Mouse (Mus musculus) liver, adult 2 months (tissue): ENCODE results near the gene Snf8. TPM values are rescaled to one million over a fixed set of nuclear protein-coding genes. Genes with fewer than 3 reads are reported as not detected.

Source experiments
- DNase-seq: peaks from one replicate; pipeline ENCODE4 v3.0.0-alpha.2; 2011; ENCODE audit warnings: low read depth, low spot score; ENCODE audit errors: extremely low read depth
- H3K27ac ChIP-seq: fragments of 200-500 bp; replicated peaks from 2 replicates; pipeline ENCODE4 v1.5.1; 2012; ENCODE audit warnings: low read depth, mild to moderate bottlenecking, control low read depth, inconsistent platforms, low read length; ENCODE audit not compliant: insufficient read depth
- H3K27me3 ChIP-seq: fragments of 200-500 bp; 2 replicates; pipeline ENCODE4 v1.6.1; 2012; ENCODE audit warnings: mild to moderate bottlenecking, moderate library complexity, low read length, inconsistent platforms; ENCODE audit not compliant: control insufficient read depth, insufficient read depth
- H3K36me3 ChIP-seq: fragments of 200-500 bp; 2 replicates; pipeline ENCODE4 v1.6.1; 2012; ENCODE audit warnings: low read length, inconsistent platforms; ENCODE audit not compliant: control insufficient read depth, insufficient read depth
- H3K4me1 ChIP-seq: fragments of 200-500 bp; 2 replicates; pipeline ENCODE4 v1.6.1; 2011; ENCODE audit warnings: low read length; ENCODE audit not compliant: control insufficient read depth, insufficient read depth
- H3K4me3 ChIP-seq: fragments of 200-500 bp; 2 replicates; pipeline ENCODE4 v1.5.1; 2011; ENCODE audit warnings: low read depth, mild to moderate bottlenecking, control low read depth, low read length, moderate library complexity; ENCODE audit not compliant: insufficient read depth
- H3K79me2 ChIP-seq: fragments of 200-500 bp; 2 replicates; pipeline ENCODE4 v1.6.1; 2012; ENCODE audit warnings: inconsistent platforms, mild to moderate bottlenecking, low read length, moderate library complexity; ENCODE audit not compliant: control insufficient read depth, insufficient read depth
- H3K9ac ChIP-seq: fragments of 200-500 bp; 2 replicates; pipeline ENCODE4 v1.6.1; 2012; ENCODE audit warnings: low read depth, mild to moderate bottlenecking, control low read depth, inconsistent platforms, low read length
- CTCF ChIP-seq: fragments of 200-500 bp; IDR thresholded peaks from 2 replicates; pipeline ENCODE4 v1.5.1; 2011; ENCODE audit warnings: low read depth, low read length, control low read depth
- POLR2A ChIP-seq: fragments of 200-500 bp; IDR thresholded peaks from 2 replicates; pipeline ENCODE4 v1.6.1; 2011; ENCODE audit warnings: low read length, control low read depth; ENCODE audit not compliant: insufficient read depth; ENCODE audit errors: extremely low read depth
- WGBS: fragments of 180-500 bp; shearing (Covaris S2); methylation state at CpG from one replicate; pipeline ENCODE4 v1.1.7; 2018; 5-methylcytosine and 5-hydroxymethylcytosine counted together
- polyA plus RNA-seq: library from polyadenylated mRNA; depleted of rRNA; stranded (reverse); fragments of >200 nt; gene quantifications from 2 replicates; pipeline ENCODE4 v1.2.3, GENCODE M21; 2012
- total RNA-seq: library from RNA; depleted of rRNA; stranded (reverse); fragments of >200 nt; gene quantifications from 2 replicates; pipeline ENCODE4 v1.2.3, GENCODE M21; 2014

The Snf8 gene
- total and polyA plus RNA-seq, 2 experiments, result 19.1 to 25.4 TPM

GRCm38 (mm10) chr11:96044803-96045567 is 10.3 kb downstream of the Snf8 start:
- Histone ChIP-seq H3K27ac (no peak overlapping the region), H3K27me3 (no peaks in the 10 kb centered on the region), H3K4me3 (no peak overlapping the region), H3K9ac (no peak overlapping the region), H3K79me2 (no peaks in the 10 kb centered on the region), H3K4me1 (no peaks in the 10 kb centered on the region; the same call in 1 of the 2 replicates), H3K36me3 (peaks cover 48% of the 10 kb centered on the region)
- no peak for DNase-seq
- WGBS, result 91% methylated on average over 11 of the region's 11 CpGs
- TF ChIP-seq CTCF (no peak), POLR2A (no peak)

GRCm38 (mm10) chr11:96046028-96046427 is 11.3 kb downstream of the Snf8 start:
- Histone ChIP-seq H3K4me1 (no peaks in the 10 kb centered on the region; the same call in 1 of the 2 replicates), H3K27me3 (no peaks in the 10 kb centered on the region), H3K4me3 (no peak overlapping the region), H3K79me2 (no peaks in the 10 kb centered on the region), H3K27ac (no peak overlapping the region), H3K36me3 (peaks cover 56% of the 10 kb centered on the region), H3K9ac (no peak overlapping the region)
- no peak for DNase-seq
- TF ChIP-seq POLR2A (no peak), CTCF (no peak)
- 86% methylated on average over 8 of the region's 8 CpGs for WGBS

- WGBS, result 28% methylated on average over 2 of the region's 2 CpGs
- Histone ChIP-seq H3K36me3 (peaks cover 60% of the 10 kb centered on the region), H3K79me2 (no peaks in the 10 kb centered on the region), H3K4me3 (no peak overlapping the region), H3K27me3 (no peaks in the 10 kb centered on the region), H3K27ac (no peak overlapping the region), H3K9ac (no peak overlapping the region), H3K4me1 (no peaks in the 10 kb centered on the region; the same call in 1 of the 2 replicates)
- TF ChIP-seq POLR2A, result no peak
- no peak for TF ChIP-seq CTCF
- peak; percentile 28 for DNase-seq
These were observed 12.1 kb downstream of the Snf8 start for GRCm38 (mm10) chr11:96046793-96047192.

GRCm38 (mm10) chr11:96047469-96048373 is 13.0 kb downstream of the Snf8 start:
- no peak overlapping the region for H3K9ac ChIP-seq
- H3K27me3 ChIP-seq, result no peaks in the 10 kb centered on the region
- H3K79me2 ChIP-seq, result no peaks in the 10 kb centered on the region
- H3K4me3 ChIP-seq, result no peak overlapping the region
- no peak for TF ChIP-seq POLR2A
- no peak for TF ChIP-seq CTCF
- peaks cover 62% of the 10 kb centered on the region for H3K36me3 ChIP-seq
- 88% methylated on average over 4 of the region's 4 CpGs for WGBS
- H3K4me1 ChIP-seq, result no peaks in the 10 kb centered on the region; the same call in 1 of the 2 replicates
- no peak overlapping the region for H3K27ac ChIP-seq
- no peak for DNase-seq

GRCm38 (mm10) chr11:96049939-96050338 is 15.3 kb downstream of the Snf8 start:
- peak; percentile 35 for DNase-seq
- peaks cover 66% of the 10 kb centered on the region for H3K36me3 ChIP-seq
- no peaks in the 10 kb centered on the region; the same call in 1 of the 2 replicates for H3K79me2 ChIP-seq
- H3K27me3 ChIP-seq, result no peaks in the 10 kb centered on the region
- H3K9ac ChIP-seq, result no peak overlapping the region
- no peak for TF ChIP-seq CTCF
- no peak for TF ChIP-seq POLR2A
- H3K27ac ChIP-seq, result no peak overlapping the region
- no peaks in the 10 kb centered on the region; the same call in 1 of the 2 replicates for H3K4me1 ChIP-seq
- H3K4me3 ChIP-seq, result no peak overlapping the region
- 72% methylated on average over 4 of the region's 4 CpGs for WGBS
